Mouse (Mus musculus) midbrain, postnatal 0 days (tissue): ENCODE data around the gene Trpm8. TPM values are rescaled to one million over a fixed set of nuclear protein-coding genes. Genes with fewer than 3 reads are reported as not detected.
A peak's percentile ranks its signal among the peaks of the same experiment; 100 is the strongest.

Experiments
- ATAC-seq: fragments of 200-750 bp; cut with Nextera tagmentation; 2 replicates; pipeline ENCODE4 v1.8.0; 2017; ENCODE audit warnings: moderate number of reproducible peaks, mild to moderate bottlenecking, moderate TSS enrichment, moderate library complexity; ENCODE audit not compliant: low FRiP score
- DNase-seq: peaks from one replicate; pipeline ENCODE4 v3.0.0-alpha.2; 2015; ENCODE audit warnings: low spot score
- H3K27ac ChIP-seq: fragments of 300-500 bp; sonication (generic); 2 replicates; pipeline ENCODE4 v1.5.1; 2014; ENCODE audit warnings: low read depth, mild to moderate bottlenecking, low read length, mixed read lengths
- H3K27me3 ChIP-seq: fragments of 300-500 bp; sonication (generic); 2 replicates; pipeline ENCODE4 v1.6.1; 2014; ENCODE audit warnings: low read length, control low read depth, mixed read lengths; ENCODE audit not compliant: insufficient read depth
- H3K36me3 ChIP-seq: fragments of 300-500 bp; sonication (generic); 2 replicates; pipeline ENCODE4 v1.6.1; 2014; ENCODE audit warnings: low read length, control low read depth, mixed read lengths; ENCODE audit not compliant: insufficient read depth
- H3K4me1 ChIP-seq: fragments of 300-500 bp; sonication (generic); 2 replicates; pipeline ENCODE4 v1.6.1; 2014; ENCODE audit warnings: mild to moderate bottlenecking, control low read depth, antibody characterized with exemption, low read length, mixed read lengths; ENCODE audit not compliant: insufficient read depth
- H3K4me2 ChIP-seq: fragments of 300-500 bp; sonication (generic); 2 replicates; pipeline ENCODE4 v1.6.1; 2014; ENCODE audit warnings: low read depth, mild to moderate bottlenecking, low read length, mixed read lengths; ENCODE audit not compliant: poor library complexity, severe bottlenecking
- H3K4me3 ChIP-seq: fragments of 300-500 bp; sonication (generic); 2 replicates; pipeline ENCODE4 v1.5.1; 2014; ENCODE audit warnings: low read depth, mild to moderate bottlenecking, low read length, moderate library complexity
- H3K9ac ChIP-seq: fragments of 300-500 bp; sonication (generic); replicated peaks from 2 replicates; pipeline ENCODE4 v1.6.1; 2014; ENCODE audit warnings: mild to moderate bottlenecking, low read length, moderate library complexity, mixed read lengths; ENCODE audit not compliant: poor library complexity, severe bottlenecking
- H3K9me3 ChIP-seq: fragments of 300-500 bp; sonication (generic); 2 replicates; pipeline ENCODE4 v1.6.1; 2016; ENCODE audit warnings: low read length, control low read depth
- CTCF ChIP-seq: IDR thresholded peaks from 2 replicates; pipeline ENCODE4 v1.5.1; 2016; ENCODE audit warnings: antibody characterized with exemption, mild to moderate bottlenecking
- WGBS: fragments of 180-500 bp; shearing (Covaris S2); extraction: QIAGEN DNeasy Blood & Tissue Kit; methylation state at CpG from one replicate; pipeline ENCODE4 v1.1.7; 2014; 5-methylcytosine and 5-hydroxymethylcytosine counted together
- polyA plus RNA-seq: library from polyadenylated mRNA; unstranded; fragments of >200 nt; fragmentation: Nextera tagmentation; extraction: Ambion mirVana; gene quantifications from 2 replicates; pipeline ENCODE4 v1.2.1, GENCODE M21; 2015
- total RNA-seq: library from RNA; depleted of rRNA; stranded (reverse); fragments of >200 nt; gene quantifications from 2 replicates; pipeline ENCODE4 v1.2.3, GENCODE M21; 2014

Trpm8 gene
- total and polyA plus RNA-seq, 2 experiments from 2014 or later = 0.21 to 1.2 TPM

DNA sequence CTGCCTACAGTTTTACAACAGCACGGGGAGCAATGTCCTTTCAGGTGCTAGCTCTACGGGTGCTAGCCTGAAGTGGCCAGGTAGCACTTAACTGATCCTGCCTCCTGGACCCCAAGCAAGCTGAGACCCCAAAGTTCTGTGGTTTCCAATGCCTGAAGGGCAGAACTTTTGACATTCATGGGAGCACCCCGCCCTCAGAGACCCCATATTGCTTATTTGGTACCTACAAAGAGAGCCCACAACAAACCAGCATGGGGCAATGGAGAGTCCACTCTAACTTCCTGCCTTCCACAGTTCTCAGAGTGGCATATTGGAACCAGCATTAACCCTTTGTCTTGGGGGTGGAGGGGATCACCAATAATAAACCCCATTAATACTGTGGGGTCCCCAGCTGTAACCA, 4.1 kb upstream of the Trpm8 start:
- H3K27ac ChIP-seq = no peak overlapping the region
- peaks cover 34% of the 10 kb centered on the region for H3K36me3 ChIP-seq
- no peaks in the 10 kb centered on the region for H3K27me3 ChIP-seq
- WGBS = 97% methylated on average over 3 of the region's 3 CpGs
- TF ChIP-seq CTCF = no peak
- H3K9me3 ChIP-seq = 0 out of 2 replicates have a peak, but pooled peaks cover 2% of the 10 kb centered on the region
- DNase-seq = no peak
- H3K4me1 ChIP-seq = peaks cover 11% of the 10 kb centered on the region
- no peak overlapping the region for H3K4me3 ChIP-seq
- no peak overlapping the region for H3K4me2 ChIP-seq
- ATAC-seq = no peak
- no peak overlapping the region for H3K9ac ChIP-seq

DNA sequence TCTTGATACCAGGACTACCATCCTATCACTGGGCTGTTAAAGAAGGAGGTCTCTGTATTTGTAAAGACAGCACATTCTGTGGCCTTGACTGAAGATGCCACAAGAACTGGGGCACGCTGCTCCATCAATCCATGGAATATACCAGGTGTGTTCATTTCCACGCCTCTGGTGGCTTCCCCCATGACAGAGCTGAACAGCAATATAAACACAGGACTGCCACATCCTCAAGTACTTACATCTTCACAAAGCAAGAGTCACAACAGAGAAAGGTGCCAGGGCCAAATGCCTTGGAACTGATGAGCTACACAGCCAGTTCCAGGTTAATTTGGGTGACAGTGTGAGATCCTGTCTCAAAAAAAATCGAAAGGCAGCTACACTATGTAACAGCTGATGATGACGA, 3.6 kb upstream of the Trpm8 start:
- ATAC-seq (no peak), DNase-seq (no peak)
- WGBS = 85% methylated on average over 4 of the region's 4 CpGs
- Histone ChIP-seq H3K36me3 (peaks cover 28% of the 10 kb centered on the region), H3K9ac (no peak overlapping the region), H3K27me3 (no peaks in the 10 kb centered on the region), H3K27ac (no peak overlapping the region), H3K4me1 (peaks cover 11% of the 10 kb centered on the region), H3K9me3 (0 out of 2 replicates have a peak, but pooled peaks cover 2% of the 10 kb centered on the region), H3K4me3 (no peak overlapping the region), H3K4me2 (no peak overlapping the region)
- no peak for TF ChIP-seq CTCF

DNA sequence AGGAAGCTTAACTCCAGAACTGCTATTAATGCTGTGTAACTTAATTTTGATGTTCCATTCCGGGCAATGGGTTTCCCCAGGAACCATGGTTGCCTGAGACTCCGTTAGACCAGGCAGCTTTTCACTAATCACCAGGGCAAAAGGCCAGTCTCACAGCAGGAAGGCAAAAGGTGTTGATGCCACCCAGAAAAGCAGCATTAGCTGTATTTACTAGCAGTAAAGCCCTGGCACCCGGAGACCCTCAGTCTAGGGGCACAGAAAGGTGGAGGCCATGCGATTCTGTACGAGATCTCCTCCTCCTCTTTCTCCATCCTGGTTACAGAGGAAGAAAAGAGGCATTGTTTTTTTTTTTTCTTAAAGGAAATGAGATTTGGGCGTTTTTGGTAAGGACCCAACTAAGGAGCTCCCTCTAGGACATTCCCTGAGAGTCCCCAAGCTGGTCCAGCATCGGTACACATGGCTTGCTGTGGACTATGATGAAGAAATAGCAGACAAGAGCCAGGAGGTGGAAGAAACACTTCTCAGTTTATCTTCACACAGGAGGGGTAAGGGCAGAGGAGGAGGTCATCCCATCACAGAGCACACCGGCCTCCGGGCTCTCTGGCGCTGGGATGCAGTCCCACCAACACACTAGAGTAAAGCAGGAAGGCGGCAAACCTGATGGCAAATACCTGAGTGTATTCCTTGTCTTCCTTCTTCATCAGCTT, 2.9 kb upstream of the Trpm8 start:
- Histone ChIP-seq H3K4me2 (no peak overlapping the region), H3K36me3 (peaks cover 22% of the 10 kb centered on the region), H3K9ac (no peak overlapping the region), H3K4me1 (peaks cover 11% of the 10 kb centered on the region), H3K27ac (no peak overlapping the region), H3K9me3 (0 out of 2 replicates have a peak, but pooled peaks cover 2% of the 10 kb centered on the region), H3K4me3 (no peak overlapping the region), H3K27me3 (no peaks in the 10 kb centered on the region)
- DNase-seq (no peak), ATAC-seq (no peak)
- no peak for TF ChIP-seq CTCF
- 74% methylated on average over 11 of the region's 11 CpGs for WGBS

DNA sequence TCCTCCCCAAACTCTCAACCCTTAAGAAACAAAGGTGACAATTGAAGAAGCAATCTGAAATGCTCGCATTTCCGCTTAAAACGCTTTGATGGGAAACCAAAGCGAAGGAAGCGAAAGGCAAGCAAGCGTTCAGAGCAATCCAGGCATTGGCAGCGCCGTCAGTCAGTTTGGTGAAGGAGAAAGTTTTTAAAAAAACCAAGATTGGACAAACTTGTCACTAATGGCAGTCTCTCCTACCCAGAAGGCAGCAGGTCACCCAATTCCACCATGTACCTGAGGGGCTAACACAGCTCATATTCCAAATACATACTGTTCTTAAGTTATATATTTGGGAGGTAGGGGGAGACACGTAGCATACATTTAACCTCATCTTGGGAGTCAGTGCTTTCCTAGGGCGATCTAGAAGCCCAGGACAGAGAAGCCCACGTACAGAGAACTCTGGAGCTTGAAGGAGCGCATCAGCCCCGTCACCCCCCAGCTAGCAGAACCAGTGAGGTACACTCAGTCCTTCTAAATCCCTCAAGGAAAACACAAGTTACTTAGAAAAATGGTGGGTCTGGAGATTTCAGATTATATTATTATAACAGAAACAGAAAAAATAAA, 2.3 kb upstream of the Trpm8 start:
- no peak for ATAC-seq
- H3K27ac ChIP-seq = no peak overlapping the region
- H3K4me1 ChIP-seq = peaks cover 11% of the 10 kb centered on the region
- DNase-seq = no peak
- H3K9me3 ChIP-seq = 0 out of 2 replicates have a peak, but pooled peaks cover 2% of the 10 kb centered on the region
- H3K36me3 ChIP-seq = peaks cover 16% of the 10 kb centered on the region
- 69% methylated on average over 13 of the region's 13 CpGs for WGBS
- no peak overlapping the region for H3K4me2 ChIP-seq
- peak; percentile 17; the same call in 1 of the 2 replicates for TF ChIP-seq CTCF
- H3K4me3 ChIP-seq = no peak overlapping the region
- no peaks in the 10 kb centered on the region for H3K27me3 ChIP-seq
- 0 out of 2 replicates have a peak overlapping the region, but pooled peaks have one; percentile 2 for H3K9ac ChIP-seq

DNA sequence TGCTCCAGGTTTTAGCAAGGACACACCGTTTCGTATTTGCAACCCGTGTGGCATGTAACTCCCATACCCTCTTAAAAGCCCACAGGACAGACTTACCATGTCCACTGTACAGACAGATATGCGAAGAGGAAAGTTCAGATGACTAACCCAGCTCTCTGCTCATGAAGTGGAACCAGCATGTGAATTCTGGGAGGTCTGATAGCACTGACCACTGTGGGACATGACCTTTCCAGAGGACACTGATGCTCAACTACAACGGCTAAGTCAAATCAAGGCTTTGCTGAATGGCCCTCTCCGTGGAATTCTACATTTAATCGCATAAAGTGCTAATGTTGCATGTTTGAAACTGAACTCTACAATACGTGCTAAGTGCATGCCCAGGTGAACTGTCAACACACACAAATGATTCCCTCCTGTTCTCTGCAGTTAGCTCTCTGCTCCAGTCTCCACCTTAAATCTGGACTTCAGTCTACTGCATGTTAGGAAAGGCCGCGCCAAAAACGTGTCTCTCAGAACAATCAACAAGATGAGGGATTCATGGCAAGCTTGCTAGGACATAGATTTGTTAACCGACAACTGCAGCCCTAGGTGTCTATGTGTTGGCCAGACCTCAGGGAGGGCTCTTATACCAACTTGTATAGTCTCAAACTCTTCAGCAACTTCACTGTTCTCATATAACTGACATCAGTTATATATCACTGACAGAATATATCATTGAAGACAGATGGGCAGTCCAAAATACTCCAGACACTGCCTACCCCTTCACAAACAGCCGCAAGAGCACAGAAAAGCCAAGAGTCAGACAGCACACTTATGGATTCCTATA, 1.6 kb upstream of the Trpm8 start:
- no peak for TF ChIP-seq CTCF
- Histone ChIP-seq H3K4me3 (peak overlapping the region; percentile 49), H3K9me3 (0 out of 2 replicates have a peak, but pooled peaks cover 2% of the 10 kb centered on the region), H3K27ac (no peak overlapping the region), H3K27me3 (no peaks in the 10 kb centered on the region), H3K4me1 (peaks cover 11% of the 10 kb centered on the region), H3K36me3 (peaks cover 16% of the 10 kb centered on the region), H3K9ac (peak overlapping the region; percentile 64), H3K4me2 (peak overlapping the region; percentile 67)
- WGBS = 67% methylated on average over 13 of the region's 13 CpGs
- DNase-seq = no peak
- no peak for ATAC-seq
